Mouse (Mus musculus) forelimb bud, embryonic 11.5 days (tissue): ENCODE measurements at regions not wholly inside any gene's neighbourhood (a gene's known extent, or its start where the extent isn't known, plus 50 kb on each side); places are given as distances from the start of the nearest gene placed in this dataset.

ENCODE experiments used
- DNase-seq: peaks from one replicate; pipeline ENCODE4 v3.0.0-alpha.2; 2012; ENCODE audit warnings: low read depth, low spot score

GRCm38 (mm10) chr12:70589315-70589742 lies 136.4 kb downstream of the Tmx1 start:
- DNase-seq = no peak

- DNase-seq = no peak
Measured at GRCm38 (mm10) chr12:70590456-70591050, 137.7 kb downstream of the Tmx1 start.

GRCm38 (mm10) chr12:70592821-70593220 lies 139.9 kb downstream of the Tmx1 start:
- no peak for DNase-seq

GRCm38 (mm10) chr12:70598211-70598701 lies 145.4 kb downstream of the Tmx1 start:
- DNase-seq = no peak

GRCm38 (mm10) chr12:70599731-70600130 lies 146.8 kb downstream of the Tmx1 start:
- no peak for DNase-seq

GRCm38 (mm10) chr12:70603869-70604268 lies 151.0 kb downstream of the Tmx1 start:
- no peak for DNase-seq

- no peak for DNase-seq
Measured at GRCm38 (mm10) chr12:70608672-70609071, 155.8 kb downstream of the Tmx1 start.

- no peak for DNase-seq
Measured at GRCm38 (mm10) chr12:70609116-70609871, 156.4 kb downstream of the Tmx1 start.

- DNase-seq = no peak
Measured at GRCm38 (mm10) chr12:70611891-70612290, 159.0 kb downstream of the Tmx1 start.

- no peak for DNase-seq
Measured at GRCm38 (mm10) chr12:70613244-70613643, 160.3 kb downstream of the Tmx1 start.

- no peak for DNase-seq
Measured at GRCm38 (mm10) chr12:70614101-70614500, 161.2 kb downstream of the Tmx1 start.

GRCm38 (mm10) chr12:70614686-70615085 lies 161.8 kb downstream of the Tmx1 start:
- no peak for DNase-seq

- no peak for DNase-seq
Measured at GRCm38 (mm10) chr12:70615123-70615522, 162.2 kb downstream of the Tmx1 start.

GRCm38 (mm10) chr12:70616049-70616448 lies 163.2 kb downstream of the Tmx1 start:
- DNase-seq = no peak

- DNase-seq = no peak
Measured at GRCm38 (mm10) chr12:70616487-70616886, 163.6 kb downstream of the Tmx1 start.

GRCm38 (mm10) chr12:70617024-70617423 lies 164.1 kb downstream of the Tmx1 start:
- no peak for DNase-seq

GRCm38 (mm10) chr12:70617979-70618378 lies 165.1 kb downstream of the Tmx1 start:
- no peak for DNase-seq

- no peak for DNase-seq
Measured at GRCm38 (mm10) chr12:70619436-70619835, 166.5 kb downstream of the Tmx1 start.

- no peak for DNase-seq
Measured at GRCm38 (mm10) chr12:70622019-70622418, 169.1 kb downstream of the Tmx1 start.

- no peak for DNase-seq
Measured at GRCm38 (mm10) chr12:70624298-70624980, 171.5 kb downstream of the Tmx1 start.

GRCm38 (mm10) chr12:70627638-70628037 lies 174.7 kb downstream of the Tmx1 start:
- no peak for DNase-seq
